Mouse (Mus musculus): ENCODE measurements around the gene Rbms3.

Rbms3 gene

DNA sequence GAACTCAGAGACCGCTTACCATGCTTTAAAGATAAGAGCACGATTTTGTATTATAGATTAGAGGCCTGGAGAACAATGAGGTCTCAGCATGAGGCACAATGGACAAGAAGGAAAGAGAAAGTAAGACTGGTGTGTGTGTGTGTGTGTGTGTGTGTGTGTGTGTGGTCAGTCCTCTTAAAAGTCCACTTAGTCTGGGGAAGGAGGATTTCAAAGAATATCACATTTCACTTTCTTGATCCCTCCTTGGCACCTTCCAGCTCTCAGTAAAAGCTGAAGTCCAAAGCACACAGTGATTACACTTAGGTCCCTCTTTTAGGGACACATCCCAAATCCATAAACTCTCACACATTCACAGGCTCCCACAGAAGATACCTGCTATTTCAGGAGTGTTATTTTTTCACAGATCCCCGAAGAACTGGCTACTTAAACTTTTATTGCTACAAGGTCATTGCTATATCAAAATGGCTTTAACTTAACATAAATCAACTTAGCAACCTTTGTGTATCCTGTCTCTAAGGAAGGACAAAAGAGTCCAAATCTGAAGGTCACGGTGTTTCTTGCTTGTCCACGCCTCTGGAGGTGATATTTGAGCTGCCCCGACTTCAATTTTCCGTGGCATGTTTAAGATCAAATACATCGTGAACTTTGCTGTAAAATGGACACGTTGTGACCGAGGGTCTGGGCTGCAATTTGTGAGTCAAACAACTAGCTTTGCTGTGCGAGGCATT lies 880.7 kb downstream of the Rbms3 start:
- DNase-seq (ENCODE audit: low spot score in 2 of 2) = no peak

DNA sequence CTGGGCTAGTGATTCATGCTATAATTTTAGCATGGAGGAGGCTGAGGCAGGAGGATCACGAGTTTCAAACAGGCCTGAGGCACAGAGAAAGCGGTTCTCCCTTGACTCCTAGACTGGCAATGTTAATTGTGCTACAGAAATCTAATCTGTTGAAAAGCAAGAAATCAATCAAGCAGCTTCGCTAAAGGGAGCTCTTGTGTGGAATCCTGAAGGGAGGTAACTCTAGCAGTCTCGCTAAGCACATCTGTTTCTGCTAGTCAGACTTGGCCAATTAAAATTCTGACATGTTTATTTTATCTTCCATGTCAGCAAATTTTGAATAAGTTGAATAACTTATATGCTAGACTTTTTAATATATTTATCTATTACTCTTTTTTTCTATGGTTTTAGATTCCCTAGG lies 881.4 kb downstream of the Rbms3 start:
- no peak for DNase-seq (ENCODE audit: low spot score in 2 of 2)

DNA sequence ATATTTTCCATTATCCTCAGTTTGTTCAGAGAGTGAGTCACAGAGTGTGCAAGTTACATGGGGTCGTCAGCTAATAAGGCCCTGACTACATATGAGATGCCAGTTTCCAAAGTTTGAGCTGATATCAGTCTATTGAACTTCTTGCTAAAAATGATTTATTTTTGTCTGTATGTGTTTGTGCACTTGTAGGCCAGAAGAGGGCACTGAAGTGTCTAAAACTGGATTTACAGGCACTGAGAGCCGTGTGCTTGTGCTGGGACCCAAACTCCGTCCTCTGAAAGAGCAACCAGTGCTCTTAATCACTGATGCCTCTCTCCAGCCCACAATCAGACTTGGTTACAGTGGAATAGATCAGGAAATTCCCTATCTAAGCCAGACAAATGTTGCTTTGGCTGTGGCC lies 882.8 kb downstream of the Rbms3 start:
- DNase-seq (ENCODE audit: low spot score in 2 of 2) = no peak

DNA sequence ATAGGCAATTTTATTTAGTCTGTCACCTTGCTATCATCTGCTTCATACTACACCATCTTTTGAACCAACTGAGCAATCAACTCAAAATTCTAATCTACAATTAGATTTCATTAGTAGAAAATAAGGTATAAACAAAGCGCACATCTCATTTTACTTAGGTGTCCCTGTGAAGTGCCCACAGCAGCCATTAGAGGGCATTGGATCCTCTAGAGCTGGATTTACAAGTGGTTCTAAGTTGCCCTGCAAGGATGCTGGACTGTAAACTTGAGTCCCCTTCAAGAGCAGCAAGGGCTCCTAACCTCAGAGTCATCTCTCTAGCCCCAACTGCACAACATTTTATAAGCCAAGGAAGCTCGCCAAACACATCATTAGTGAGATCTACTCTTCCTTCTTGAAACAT lies 891.9 kb downstream of the Rbms3 start:
- no peak for DNase-seq (ENCODE audit: low spot score in 2 of 2)

DNA sequence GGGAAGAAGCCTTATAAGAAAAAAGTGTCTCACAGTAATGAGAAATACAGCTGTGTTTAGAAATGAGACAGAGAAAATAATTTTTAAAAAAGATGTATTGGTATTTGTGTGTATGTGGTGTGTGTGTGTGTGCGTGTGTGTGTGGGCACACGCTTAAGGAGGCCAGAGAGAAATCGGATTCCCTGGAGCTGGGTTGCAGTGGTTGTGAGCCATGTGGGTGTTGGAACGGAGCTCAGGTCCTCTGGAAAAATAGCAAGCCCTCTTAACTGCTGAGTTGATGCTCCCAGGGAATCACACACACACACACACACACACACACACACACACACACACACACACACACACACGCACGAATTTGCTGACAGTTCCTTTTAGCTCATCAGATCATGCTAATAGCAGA lies 900.5 kb downstream of the Rbms3 start:
- no peak for DNase-seq (ENCODE audit: low spot score in 2 of 2)

DNA sequence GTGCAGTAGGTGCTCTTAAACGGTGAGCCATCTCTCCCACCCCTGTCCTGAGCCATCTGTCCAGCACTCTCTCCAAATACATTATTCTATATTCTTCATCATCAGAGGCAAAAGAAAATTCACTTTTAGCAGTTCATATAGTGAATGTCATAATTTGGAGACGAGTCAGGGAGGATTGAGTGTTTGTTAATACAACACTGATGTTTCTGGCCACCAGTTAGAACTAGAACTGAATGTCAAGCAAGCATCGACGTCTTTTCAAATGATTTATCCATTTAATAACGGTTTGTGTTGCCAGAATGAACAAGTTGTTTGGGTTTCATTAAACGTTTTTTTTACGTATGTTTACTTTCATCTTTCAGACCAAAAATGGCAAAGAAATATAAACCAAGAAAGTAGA lies 901.1 kb downstream of the Rbms3 start:
- DNase-seq (ENCODE audit: low spot score in 2 of 2) = no peak

DNA sequence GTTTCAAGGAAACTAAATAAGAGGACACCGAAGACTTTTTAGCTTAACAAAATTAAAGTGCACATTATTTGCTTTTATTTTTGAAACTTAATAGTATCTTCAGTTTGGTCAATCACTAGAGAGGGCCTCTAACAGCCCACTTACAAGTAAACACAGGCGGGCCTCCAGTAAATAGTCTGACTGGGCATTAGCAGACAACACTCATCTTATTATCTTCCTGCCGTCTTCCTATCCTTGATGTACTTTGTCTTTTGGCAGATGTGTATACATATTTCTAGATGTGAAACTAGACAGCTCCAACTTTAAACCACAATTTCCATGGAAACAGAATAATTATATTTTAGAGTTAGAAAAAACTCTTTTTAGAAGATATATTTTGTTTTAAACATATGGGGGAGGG lies 901.6 kb downstream of the Rbms3 start:
- DNase-seq (ENCODE audit: low spot score in 2 of 2) = no peak

DNA sequence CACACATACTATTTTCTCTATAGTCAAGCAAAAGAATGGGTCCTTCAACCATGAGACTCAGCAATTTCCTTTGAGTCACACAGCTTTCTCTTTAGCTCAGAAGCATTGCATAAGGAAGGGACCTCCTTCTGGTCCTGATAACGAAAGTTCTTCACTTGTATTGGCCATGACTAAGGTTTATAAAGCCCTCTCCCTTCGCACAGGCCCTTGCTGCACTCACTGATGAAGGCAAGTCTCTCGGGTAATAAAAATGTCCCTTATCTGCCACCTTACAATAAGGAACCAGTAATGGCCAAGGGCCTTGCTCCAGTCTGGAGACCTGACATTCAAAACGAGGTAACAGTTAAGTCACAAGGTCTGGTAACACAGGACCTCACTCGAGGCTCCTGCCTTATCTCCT lies 905.1 kb downstream of the Rbms3 start:
- no peak for DNase-seq (ENCODE audit: low spot score in 2 of 2)

DNA sequence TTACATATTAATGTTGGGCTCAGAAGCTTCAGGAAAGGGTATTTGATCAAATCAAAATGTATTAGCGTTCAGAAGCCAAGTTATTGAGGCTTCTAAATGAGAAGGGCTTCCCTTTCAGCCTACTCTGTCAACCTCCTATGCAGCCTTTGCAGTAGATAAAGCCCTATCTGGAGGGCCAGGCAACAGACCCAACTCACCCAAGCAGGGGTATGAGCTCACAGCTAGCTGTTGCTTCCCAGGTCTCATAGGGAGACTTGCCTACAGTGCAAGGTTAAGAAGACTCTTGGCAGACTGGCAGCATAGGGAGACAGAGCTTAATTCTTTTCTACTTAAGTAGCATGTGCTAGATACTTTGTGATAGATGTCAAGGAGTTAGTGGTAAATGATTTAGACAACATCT lies 926.6 kb downstream of the Rbms3 start:
- DNase-seq (ENCODE audit: low spot score in 2 of 2) = no peak

DNA sequence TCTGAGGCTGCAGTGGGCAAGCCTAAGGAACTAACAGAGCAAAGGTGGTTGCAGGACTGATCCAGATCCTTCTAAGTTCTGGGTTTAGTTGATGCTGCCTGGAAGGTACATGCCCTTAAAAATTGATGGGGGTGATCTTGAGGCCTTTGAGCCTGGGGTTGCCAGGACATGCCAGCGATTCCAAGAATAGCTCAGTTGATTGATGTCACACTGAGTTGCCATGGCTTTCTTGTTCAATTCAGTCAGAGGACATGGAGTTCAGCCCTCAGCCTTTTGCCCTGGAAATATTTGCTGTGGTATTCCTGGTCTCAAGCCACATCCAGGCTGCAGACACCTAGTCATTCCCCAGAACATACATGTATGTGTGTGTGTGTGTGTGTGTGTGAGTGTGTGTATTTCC lies 927.1 kb downstream of the Rbms3 start:
- DNase-seq (ENCODE audit: low spot score in 2 of 2) = no peak

DNA sequence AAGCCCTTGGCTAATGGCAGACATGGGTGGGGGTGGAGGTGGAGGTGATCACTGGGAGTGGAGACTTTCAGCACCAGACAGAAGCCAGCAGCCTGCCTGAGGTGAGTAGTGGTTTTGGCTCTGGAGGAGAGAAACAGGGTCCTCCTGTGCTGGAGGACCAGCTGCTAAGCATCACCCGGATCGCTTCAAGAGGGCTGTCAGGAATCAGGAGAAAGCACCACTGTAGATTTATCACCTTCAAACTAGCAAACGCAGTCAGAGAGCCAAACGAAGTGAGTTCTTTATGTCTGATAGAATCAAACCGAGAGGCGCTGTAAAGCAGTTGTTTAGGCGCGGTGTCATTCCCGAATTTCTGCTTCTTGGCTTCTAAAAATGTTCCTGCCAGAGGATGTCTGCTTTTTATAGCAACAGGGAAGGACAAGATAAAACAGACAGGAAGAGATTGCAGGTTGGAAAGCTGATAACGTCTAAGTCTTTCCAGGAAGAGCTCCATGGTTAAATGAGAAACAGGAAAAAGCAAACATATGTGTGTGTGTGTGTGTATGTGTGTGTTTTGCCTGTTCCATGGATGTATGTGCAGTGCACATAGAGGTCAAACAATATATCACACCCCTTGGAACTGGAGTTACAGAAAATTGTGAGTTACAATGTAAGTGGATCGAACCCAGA lies 928.1 kb downstream of the Rbms3 start:
- DNase-seq (ENCODE audit: low spot score in 2 of 2) = no peak

DNA sequence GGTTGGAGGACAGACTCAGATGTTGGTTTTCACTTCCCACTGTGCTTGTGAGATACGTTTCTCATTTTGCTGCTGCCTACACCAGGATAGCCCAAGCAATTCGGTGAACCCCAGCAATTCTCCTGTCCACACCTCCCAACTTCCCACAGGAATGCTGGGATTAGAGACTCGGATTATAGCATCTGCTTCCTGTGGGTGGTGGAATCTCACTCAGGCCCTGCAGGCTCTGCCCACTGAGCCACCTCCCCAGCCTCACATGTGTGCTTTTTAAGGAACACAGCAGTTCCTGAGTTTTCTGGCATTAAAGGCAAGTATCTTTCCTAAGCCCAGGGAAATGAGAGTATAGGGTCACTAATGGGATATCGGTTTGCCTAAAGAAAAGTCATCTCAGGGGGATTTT lies 941.1 kb downstream of the Rbms3 start:
- DNase-seq (ENCODE audit: low spot score in 2 of 2) = no peak

DNA sequence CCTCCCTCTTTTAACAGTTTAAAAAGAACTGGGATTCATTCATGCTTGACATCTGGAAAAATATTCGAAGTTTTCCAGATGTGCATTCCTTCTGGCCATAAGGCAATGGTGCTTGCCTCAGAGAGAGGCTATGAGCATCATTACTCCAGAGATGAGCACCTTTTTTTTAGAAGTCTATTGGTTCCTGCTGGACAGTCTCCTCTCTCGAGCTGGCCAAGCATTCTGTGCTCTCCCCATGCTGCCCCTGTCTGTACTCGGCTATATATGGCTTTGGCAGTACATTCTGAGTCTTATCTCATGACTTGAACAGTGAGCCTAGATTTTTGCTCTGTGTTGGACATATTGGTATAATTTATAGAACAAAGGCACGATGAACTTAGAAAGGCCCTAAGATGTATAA lies 952.6 kb downstream of the Rbms3 start:
- no peak for DNase-seq (ENCODE audit: low spot score in 2 of 2)

DNA sequence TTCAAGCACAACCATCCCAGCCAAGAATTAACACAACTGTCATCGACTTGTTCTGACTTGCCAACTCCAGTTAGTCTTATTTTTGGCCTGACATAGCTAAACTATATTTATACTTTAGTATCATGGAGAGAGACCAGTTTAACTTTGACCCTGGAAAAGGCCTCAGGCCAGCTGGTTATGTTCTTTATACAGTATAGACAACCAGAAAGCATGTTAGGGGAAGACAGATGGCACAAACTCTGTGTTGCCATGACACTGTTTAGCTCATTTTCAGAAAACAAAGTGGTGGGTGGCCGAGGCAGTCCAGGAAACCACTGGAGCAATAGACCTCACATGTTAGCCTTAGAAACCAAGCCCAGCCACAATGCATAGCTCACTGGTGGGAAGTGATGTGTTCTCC lies 953.3 kb downstream of the Rbms3 start:
- no peak for DNase-seq (ENCODE audit: low spot score in 2 of 2)

DNA sequence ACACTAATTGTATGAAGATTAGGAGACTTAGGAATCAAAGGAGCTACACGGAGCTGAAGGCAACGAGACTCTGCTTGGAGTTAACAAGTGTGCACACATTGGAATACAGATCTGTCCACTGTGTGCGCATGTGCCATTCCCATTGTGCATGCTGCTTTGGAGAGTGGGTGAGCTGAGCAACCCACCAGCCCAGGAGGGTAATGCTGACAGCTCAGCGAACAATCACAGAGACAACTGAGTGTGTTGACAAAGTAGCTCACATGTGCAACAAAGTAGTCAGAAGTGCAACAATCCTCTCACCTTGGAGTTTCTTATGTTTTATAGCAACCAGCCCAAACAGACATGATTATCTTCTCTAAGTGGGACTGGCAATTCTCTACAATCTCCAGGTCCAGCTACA lies 955.5 kb downstream of the Rbms3 start:
- no peak for DNase-seq (ENCODE audit: low spot score in 2 of 2)

DNA sequence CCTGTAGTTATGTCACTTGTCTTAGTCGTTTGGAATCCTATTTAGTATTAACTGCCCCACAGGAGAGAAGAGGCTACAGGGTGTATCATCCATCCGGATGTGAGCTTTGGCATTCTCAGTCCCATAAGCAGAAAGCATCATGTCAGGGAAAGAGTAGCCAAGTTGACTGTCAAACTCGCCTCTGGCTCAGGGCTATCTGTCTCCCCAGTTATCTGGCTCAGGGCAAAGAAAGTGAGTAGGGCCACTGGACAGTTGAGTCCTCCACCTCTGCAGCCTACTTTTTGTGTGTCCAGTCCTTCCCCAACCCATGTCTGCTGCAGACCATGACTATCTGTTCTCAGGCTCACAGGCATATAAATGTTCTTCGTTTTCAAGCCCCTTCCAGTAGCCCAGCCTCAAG lies 968.7 kb downstream of the Rbms3 start:
- no peak for DNase-seq (ENCODE audit: low spot score in 2 of 2)

DNA sequence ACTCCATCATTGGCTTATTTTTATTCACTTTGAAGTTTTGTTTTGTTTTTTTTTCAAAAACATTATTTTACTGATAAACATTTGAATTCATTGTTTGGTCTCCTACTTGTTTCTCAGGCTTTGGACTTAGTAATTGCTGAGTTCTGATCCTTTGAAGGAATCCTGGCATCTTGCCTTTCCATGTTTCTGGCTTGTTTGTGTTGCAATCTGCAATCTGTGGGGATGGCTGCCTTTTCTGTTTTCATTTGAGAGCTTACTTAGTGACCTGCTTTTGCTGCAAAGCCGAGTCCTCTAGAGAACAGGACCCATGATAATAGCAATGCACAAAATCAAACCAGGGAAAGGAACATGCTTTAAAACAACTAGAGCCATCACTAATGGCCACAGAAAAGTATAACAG lies 969.8 kb downstream of the Rbms3 start:
- no peak for DNase-seq (ENCODE audit: low spot score in 2 of 2)

DNA sequence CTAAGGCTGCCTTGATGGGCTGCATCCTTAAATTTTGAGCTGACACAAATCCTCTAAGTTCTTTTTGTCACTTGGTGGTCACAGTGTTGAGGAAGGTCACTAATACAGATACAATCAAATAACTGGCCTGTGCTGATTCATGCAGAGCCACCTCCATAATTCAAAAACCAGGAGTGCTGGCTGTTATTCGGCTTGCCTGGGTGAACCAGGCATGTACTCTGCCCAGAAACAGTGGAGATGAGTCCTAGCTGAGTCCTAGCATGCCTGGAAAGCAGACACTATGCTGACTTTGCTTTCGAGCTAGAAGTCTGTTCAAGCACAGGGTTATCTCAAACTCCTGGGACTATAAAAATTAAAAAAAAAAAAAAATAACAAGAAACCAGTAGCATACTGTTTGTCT lies 972.6 kb downstream of the Rbms3 start:
- DNase-seq (ENCODE audit: low spot score in 2 of 2) = no peak

DNA sequence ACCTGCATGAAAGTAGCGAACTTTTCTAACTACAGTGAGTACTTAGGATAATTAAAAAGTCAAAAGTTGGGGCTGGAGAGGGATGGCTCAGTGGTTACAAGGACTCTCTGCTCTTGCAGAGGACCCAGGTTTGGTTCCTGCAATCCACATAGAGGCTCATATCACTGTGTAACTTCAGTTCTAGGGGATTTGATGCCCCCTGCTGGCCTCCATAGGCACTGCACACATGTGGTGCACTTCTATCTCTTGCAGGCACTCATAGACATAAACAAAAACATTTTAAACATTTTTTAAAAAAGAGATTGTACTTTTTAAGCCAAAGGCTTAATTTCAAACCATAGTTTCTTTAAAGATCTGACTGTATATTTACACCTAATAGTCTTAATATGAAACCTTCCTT lies 978.3 kb downstream of the Rbms3 start:
- no peak for DNase-seq (ENCODE audit: low spot score in 2 of 2)

DNA sequence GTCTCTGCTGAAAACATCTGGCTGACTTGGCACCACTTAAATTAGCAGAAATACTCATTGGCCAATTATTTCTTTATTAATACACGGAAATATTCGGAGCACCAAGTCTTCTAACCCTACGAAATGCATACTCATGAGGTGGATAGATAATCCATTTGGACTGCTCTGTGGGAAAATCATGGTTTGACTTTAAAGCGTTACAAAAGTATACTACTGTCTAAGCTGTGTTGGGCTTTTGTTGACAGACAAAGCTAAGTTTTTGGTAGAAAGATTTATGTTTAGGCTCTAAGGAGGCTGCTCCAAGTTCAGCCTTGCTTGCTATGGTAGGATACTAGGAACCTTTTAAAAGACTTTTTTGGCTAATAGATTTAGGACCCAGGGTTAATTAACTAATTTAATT lies 979.8 kb downstream of the Rbms3 start:
- no peak for DNase-seq (ENCODE audit: low spot score in 2 of 2)

DNA sequence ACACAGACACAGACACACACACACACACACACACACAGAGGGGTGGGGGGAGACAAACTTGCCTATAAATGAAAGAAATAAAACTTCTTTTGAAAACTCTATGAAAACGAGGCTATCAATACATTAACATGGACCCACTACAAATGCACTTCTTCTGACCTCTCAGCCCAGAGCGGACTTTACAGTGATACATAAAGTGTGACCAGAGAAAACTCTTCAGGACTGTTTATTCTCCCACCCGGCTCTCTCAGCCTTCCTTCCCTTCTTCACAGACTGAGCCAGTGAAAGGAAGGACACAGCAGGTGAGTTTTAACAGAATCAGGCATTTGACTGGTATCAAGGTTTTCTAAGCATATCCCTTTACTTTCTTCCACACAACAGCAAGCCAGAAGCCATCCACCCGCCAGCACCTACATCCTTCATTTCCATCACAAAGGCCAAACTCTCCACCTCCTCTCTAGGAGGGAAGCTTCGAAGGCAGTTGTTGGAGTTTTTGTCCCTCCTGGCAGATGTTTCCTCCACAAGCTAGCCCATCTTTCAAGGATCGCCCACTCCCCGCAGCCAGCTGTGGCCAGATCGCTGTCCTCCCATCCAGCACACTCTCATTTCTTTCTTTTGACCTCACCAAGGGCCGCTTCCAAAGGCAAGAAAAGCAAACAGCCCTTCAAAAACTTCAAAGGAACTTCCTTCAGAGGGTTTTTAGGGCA lies 980.5 kb downstream of the Rbms3 start:
- no peak for DNase-seq (ENCODE audit: low spot score in 2 of 2)

DNA sequence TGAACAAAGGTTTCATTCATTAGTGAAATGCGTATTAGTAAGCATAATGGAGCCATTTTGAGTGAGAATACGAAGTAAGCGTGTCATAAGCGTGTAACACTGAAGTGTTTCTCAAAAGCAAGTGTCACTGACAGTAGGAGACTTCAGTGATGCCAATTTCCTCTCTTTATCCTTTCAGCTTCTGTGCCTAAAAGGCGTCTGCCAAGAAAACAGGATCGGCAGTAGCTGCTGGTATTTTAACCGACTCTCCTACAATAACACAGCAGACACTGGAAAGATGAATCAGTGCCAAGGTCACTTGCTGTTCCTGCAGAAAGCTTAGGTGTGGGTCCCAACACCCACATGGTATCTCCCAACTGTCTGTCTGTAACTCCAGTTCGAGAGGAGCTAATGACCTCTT lies 985.1 kb downstream of the Rbms3 start:
- no peak for DNase-seq (ENCODE audit: low spot score in 2 of 2)

DNA sequence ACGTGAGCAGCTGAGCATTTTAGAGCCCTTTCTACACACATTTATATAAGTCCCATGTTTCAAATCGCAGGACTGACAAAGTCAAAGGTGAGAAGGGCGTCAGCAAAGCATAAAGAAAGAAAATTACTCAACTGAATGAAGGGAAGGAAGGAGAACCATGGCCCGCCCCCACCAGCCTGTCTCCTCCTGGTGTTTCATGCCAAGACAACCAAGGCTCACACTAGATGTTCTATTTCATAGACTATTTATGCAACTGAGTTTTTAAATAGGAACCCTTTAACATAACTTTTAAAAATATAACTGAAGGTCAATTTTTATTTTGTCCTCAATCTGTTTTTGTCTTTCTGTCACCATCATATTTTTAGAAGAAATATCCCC lies 989.4 kb downstream of the Rbms3 start:
- no peak for DNase-seq (ENCODE audit: low spot score in 2 of 2)
